Mouse (Mus musculus): ENCODE data around the gene 4930556J24Rik.

4930556J24Rik gene

GRCm38 (mm10) chr11:3970361-3970760 is 6.2 kb downstream of the 4930556J24Rik start:
- peak; percentile 76 for DNase-seq

DNA sequence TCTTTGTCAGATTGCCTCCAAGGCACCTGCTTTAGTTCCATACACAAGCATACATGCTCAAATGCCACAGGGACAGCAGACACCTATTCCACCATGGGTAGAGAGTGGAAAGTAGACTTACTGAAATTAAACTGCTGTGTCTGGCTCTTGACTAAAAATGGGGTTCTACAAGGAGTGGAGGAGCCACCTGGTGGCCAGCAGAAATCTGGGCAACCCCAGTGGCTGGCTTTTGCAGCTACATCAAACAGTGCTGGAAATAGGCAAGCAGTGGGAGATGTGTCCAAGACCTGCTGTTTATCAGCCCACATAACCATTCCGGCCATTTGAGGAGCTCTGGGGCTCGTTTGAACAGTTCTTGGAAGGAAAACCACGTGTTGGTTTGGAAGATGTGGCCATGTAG is 6.7 kb downstream of the 4930556J24Rik start:
- DNase-seq, result peak; percentile 61

- peak; percentile 25 for DNase-seq
These were observed 12.0 kb downstream of the 4930556J24Rik start for GRCm38 (mm10) chr11:3964416-3965172.

DNA sequence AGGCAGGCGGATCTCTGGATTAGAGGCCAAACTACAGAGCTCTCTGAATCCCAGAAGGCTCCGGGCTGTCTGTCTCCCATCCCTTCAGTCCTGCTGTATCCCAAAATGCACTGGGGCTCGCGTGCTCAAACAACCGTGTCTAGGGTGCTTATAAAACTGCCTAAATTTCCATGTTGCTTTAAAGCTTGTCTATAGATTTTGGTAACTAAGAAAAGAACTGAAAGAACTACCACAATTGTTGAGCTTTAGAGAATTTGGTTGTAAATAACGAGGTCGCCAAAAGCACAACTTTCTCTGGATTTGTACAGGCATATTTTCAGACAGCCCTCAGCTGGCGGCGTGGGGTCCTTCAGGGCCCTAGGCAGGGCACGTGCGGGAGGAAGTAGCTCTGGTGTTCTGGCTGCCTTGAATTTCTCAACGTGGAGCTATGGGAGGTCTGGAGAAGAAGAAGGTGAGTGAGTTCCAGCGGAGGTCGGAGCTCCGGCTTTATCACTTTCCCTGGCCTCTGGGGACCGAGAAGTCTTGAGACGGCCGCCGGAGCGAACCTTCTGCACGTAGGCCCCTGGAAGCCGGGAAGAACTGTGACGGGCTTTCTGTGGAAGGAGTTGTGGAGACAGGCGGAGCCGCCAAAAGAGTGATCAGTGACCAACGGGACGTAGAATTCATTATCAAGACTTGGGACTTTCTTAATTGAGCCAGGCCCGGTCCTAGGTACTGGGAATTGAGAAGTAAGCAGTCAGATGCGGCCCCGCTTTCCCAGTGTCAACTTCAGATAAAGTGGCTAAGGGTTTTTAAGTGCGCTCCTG is 12.8 kb downstream of the 4930556J24Rik start, which contains the start of gene Pes1:
Pes1 (plus strand) TSS at position 366 of the 806 bp plus-strand sequence.
- DNase-seq, result peak; percentile 98

DNA sequence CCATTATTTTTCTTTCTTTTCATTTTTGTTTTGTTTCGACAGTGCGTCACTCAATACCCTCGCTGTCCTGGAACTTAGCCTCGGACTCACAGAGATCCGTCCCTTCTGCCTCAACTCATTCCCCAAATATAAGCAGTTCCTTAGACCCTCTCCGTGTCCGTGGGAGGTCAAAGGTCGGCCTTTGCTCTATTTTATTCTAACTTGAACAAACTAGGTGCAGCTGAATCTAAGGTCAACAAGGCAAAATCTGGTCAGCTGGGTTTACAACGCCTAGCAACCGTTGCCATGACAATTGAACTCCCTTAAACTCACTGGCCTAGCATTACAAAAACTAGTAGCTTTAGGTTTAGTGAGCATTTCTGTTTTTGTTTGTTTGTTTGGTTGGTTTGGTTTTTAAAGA is 13.4 kb downstream of the 4930556J24Rik start:
- no peak for DNase-seq

GRCm38 (mm10) chr11:3961761-3962160 is 14.8 kb downstream of the 4930556J24Rik start:
- peak; percentile 52 for DNase-seq

GRCm38 (mm10) chr11:3960901-3961300 is 15.7 kb downstream of the 4930556J24Rik start:
- no peak for DNase-seq

- peak; percentile 59 for DNase-seq
These were observed 21.2 kb downstream of the 4930556J24Rik start for GRCm38 (mm10) chr11:3955371-3955770.

GRCm38 (mm10) chr11:3954876-3955275 is 21.7 kb downstream of the 4930556J24Rik start:
- DNase-seq, result peak; percentile 30

DNA sequence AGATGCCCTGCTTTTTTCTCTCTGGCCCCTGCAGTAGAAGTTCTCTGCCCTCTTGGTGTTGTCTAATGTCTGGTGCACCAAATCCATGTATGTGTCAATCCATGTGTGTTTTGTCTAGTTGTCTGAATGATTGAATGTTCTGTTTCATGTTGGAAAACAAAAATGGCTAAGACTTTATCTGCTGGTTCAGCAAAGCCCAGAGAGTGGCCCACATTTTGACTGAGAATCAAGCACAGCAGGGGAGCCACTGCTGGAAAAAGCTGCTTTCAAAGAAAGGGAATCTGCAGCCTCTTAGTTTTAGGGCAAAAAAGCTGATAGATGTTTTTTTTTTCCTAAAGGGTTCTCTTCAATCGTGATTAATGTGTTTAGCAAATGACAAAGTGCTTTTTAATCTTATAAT is 30.2 kb downstream of the 4930556J24Rik start:
- DNase-seq, result peak; percentile 25

DNA sequence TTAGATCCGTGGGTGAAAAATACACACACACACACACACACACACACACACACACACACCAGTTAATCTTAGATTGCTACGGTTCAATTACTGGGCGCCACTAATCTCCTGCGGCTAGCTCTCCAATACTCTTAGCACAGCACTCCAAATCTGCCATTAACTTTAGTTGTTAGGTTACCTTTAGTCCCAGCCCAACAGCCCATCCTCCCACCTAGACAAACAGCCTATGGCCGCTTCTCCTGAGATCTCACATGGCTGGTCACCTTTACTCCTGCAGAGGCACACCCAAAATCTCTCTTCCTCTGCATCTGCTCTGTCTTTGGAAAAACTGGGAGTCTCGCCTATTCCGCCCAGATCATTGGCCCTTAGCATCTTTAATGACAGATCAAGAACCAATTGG is 35.2 kb downstream of the 4930556J24Rik start:
- peak; percentile 43 for DNase-seq

DNA sequence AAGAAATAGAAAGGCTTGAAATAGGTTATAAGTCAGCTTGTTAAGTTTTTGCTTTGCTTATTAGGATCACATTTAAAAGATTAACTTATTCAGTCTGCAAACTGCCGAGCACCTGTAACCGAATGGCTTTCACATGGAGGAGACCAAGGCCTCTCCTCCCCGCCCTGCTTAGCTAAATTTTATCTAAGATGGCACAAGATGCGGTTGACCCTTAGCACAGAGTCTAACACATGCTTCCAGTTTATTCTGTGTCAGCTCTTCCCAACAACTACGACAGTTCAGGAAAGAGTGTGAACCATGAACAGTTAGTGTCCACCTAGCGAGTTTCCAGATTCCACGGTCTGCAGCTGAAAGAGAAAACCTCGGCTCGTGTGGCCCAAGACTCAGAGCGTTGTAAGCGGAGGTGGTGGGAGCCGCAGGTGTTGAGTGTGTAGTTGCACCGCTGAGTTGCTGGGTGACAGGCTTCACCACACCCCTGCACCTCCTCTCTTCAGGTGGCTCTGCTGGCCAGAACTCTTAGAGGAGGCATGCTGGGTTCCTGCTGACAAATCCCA is 39.2 kb downstream of the 4930556J24Rik start:
- peak; percentile 71 for DNase-seq

DNA sequence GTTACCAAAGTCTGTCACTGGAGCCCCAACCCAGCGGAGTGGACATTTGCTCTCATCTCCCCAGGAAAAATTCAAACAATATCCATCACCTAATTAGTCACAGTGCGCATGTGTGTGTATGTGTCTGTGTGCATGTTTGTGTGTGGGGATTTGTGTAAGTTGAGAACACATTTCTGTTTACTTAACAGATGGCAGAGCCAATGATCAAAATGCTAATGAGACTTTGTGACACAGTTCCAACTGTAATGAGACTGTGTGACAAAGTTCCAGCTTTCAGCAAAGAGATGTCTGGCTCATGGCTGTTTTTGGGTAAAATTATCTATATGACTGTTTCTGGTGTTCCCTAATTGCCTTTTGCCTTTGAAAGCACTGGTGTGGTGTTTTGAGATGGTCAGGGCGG is 40.3 kb downstream of the 4930556J24Rik start:
- DNase-seq, result no peak

GRCm38 (mm10) chr11:3935135-3935534 is 41.4 kb downstream of the 4930556J24Rik start:
- peak; percentile 75 for DNase-seq

- peak; percentile 75 for DNase-seq
These were observed 42.8 kb downstream of the 4930556J24Rik start for GRCm38 (mm10) chr11:3933756-3934285.

GRCm38 (mm10) chr11:3931511-3932211 is 44.9 kb downstream of the 4930556J24Rik start, which contains the start of gene Tcn2:
Gene Tcn2, minus strand, starts transcription at chr11:3932159.
- peak; percentile 99 for DNase-seq

- peak; percentile 86 for DNase-seq
These were observed 45.6 kb downstream of the 4930556J24Rik start for GRCm38 (mm10) chr11:3930931-3931330.

DNA sequence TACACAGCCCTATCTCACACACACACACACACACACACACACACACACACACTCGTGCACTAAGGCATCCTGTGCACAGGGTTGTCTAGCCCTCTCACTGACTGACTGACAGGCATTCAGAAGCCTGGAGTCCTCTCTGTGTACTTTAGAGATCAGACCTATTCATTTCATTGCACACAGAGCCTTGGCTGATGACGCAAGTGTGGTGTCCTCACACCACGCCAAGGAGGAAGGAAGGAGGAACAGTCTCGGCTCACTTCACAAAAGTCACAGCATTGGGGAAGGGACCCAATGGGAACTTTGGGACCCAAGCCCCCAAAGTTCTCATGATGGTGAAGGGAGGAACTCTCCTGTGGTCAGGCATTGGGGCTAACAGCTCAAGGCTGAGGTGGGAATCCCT is 46.6 kb downstream of the 4930556J24Rik start:
- DNase-seq, result peak; percentile 84

- DNase-seq, result peak; percentile 87
These were observed 50.7 kb downstream of the 4930556J24Rik start for GRCm38 (mm10) chr11:3925916-3926315.

DNA sequence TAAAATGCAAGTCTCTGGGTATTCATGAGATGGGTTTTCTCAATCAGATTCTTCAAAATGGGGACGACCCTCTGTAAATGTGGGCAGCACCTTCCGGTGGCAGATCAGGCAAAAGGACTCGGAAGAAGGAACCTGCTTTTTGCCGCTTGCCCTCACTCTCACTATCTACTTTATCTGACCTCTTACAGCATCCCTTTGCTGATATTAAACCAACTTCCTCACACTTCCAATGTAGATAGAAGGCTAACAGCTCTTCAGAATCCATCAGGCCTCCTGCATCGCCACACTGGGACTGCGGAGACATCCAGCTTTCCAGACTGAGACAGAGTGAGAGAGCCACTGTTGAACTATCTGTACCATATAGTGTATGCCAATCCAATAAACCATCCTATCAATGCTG is 53.8 kb downstream of the 4930556J24Rik start:
- no peak for DNase-seq

DNA sequence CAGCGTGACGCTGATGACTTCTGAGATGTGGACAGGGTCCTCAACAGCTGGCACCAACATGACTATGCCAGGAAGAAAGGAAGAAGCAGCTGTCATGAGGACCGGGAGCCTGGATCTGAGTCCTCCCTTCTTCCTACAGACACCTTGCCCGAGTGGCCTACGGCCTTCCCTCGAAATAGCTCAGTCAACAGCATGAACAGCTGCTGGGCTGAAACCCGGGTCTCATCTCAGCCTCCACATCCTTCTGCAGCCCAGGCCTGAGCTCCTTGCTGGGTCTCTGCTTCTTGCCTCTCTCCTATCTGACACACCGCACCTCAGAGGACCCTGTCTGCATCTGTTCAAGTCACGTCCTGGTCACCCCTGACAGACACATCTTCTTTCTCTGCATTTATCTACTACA is 54.5 kb downstream of the 4930556J24Rik start:
- DNase-seq, result peak; percentile 90

- DNase-seq, result peak; percentile 87
These were observed 55.2 kb downstream of the 4930556J24Rik start for GRCm38 (mm10) chr11:3921281-3921850.
